Mouse (Mus musculus): ENCODE results near the gene Mtor. TPM values are rescaled to one million over a fixed set of nuclear protein-coding genes. Genes with fewer than 3 reads are reported as not detected.

The Mtor gene
- polyA plus RNA-seq, 1 experiment from 2014 or later, result 36.1 TPM

- no peak for ATAC-seq (ENCODE audit: low FRiP score)
- 98% methylated on average over 9 of the region's 9 CpGs for WGBS
- no peak overlapping the region for H3K4me3 ChIP-seq (replicated peaks; ENCODE audit: low read length)
These were observed 122.4 kb downstream of the Mtor start for GRCm38 (mm10) chr4:148570693-148571295.

GRCm38 (mm10) chr4:148573222-148573621, 124.8 kb downstream of the Mtor start:
- H3K4me2 ChIP-seq (replicated peaks), result no peak overlapping the region
- no peak overlapping the region for H3K27ac ChIP-seq

More at GRCm38 (mm10) chr4:148570693-148571295, 122.4 kb downstream of the Mtor start:
- DNase-seq (ENCODE audit: low spot score), result no peak
- Histone ChIP-seq H3K27me3 (ENCODE audit: control insufficient read depth, insufficient read depth, low read length) (no peaks in the 10 kb centered on the region), H3K9me3 (ENCODE audit: control insufficient read depth, low read length) (no peaks in the 10 kb centered on the region), H3K9ac (no peak overlapping the region), H3K4me2 (replicated peaks) (no peak overlapping the region), H3K4me1 (replicated peaks; ENCODE audit: control insufficient read depth, insufficient read depth, low read length) (no peaks in the 10 kb centered on the region), H3K27ac (no peak overlapping the region), H3K36me3 (replicated peaks; ENCODE audit: control insufficient read depth, insufficient read depth) (peaks cover 100% of the 10 kb centered on the region)

GRCm38 (mm10) chr4:148580765-148581164, 132.4 kb downstream of the Mtor start:
- no peak overlapping the region for H3K4me2 ChIP-seq (replicated peaks)
- no peaks in the 10 kb centered on the region for H3K9me3 ChIP-seq (ENCODE audit: control insufficient read depth, low read length)
- H3K36me3 ChIP-seq (replicated peaks; ENCODE audit: control insufficient read depth, insufficient read depth), result peaks cover 77% of the 10 kb centered on the region
- H3K27me3 ChIP-seq (ENCODE audit: control insufficient read depth, insufficient read depth, low read length), result no peaks in the 10 kb centered on the region
- no peak overlapping the region for H3K4me3 ChIP-seq (replicated peaks; ENCODE audit: low read length)
- H3K4me1 ChIP-seq (replicated peaks; ENCODE audit: control insufficient read depth, insufficient read depth, low read length), result no peaks in the 10 kb centered on the region
- H3K27ac ChIP-seq, result no peak overlapping the region
- H3K9ac ChIP-seq, result no peak overlapping the region
- ATAC-seq (ENCODE audit: low FRiP score) (no peak), DNase-seq (ENCODE audit: low spot score) (no peak)
- WGBS, result 92% methylated on average over 9 of the region's 9 CpGs

More at GRCm38 (mm10) chr4:148573222-148573621, 124.8 kb downstream of the Mtor start:
- ATAC-seq (ENCODE audit: low FRiP score), result no peak
- H3K4me1 ChIP-seq (replicated peaks; ENCODE audit: control insufficient read depth, insufficient read depth, low read length), result no peaks in the 10 kb centered on the region
- no peak overlapping the region for H3K9ac ChIP-seq
- no peak overlapping the region for H3K4me3 ChIP-seq (replicated peaks; ENCODE audit: low read length)
- no peaks in the 10 kb centered on the region for H3K9me3 ChIP-seq (ENCODE audit: control insufficient read depth, low read length)
- 96% methylated on average over 7 of the region's 7 CpGs for WGBS
- H3K27me3 ChIP-seq (ENCODE audit: control insufficient read depth, insufficient read depth, low read length), result no peaks in the 10 kb centered on the region
- DNase-seq (ENCODE audit: low spot score), result no peak
- peaks cover 100% of the 10 kb centered on the region for H3K36me3 ChIP-seq (replicated peaks; ENCODE audit: control insufficient read depth, insufficient read depth)

- H3K9me3 ChIP-seq (ENCODE audit: control insufficient read depth, low read length), result no peaks in the 10 kb centered on the region
- no peaks in the 10 kb centered on the region for H3K27me3 ChIP-seq (ENCODE audit: control insufficient read depth, insufficient read depth, low read length)
- no peak overlapping the region for H3K9ac ChIP-seq
- H3K4me3 ChIP-seq (replicated peaks; ENCODE audit: low read length), result no peak overlapping the region
- 93% methylated on average over 5 of the region's 5 CpGs for whole genome bisulfite sequencing
- ATAC-seq (ENCODE audit: low FRiP score) (no peak), DNase-seq (ENCODE audit: low spot score) (no peak)
- no peak overlapping the region for H3K27ac ChIP-seq
- peaks cover 70% of the 10 kb centered on the region for H3K36me3 ChIP-seq (replicated peaks; ENCODE audit: control insufficient read depth, insufficient read depth)
- H3K4me2 ChIP-seq (replicated peaks), result no peak overlapping the region
- H3K4me1 ChIP-seq (replicated peaks; ENCODE audit: control insufficient read depth, insufficient read depth, low read length), result no peaks in the 10 kb centered on the region
These were observed 133.0 kb downstream of the Mtor start for GRCm38 (mm10) chr4:148581422-148581821.

- ATAC-seq (ENCODE audit: low FRiP score), result no peak
- Histone ChIP-seq H3K27me3 (ENCODE audit: control insufficient read depth, insufficient read depth, low read length) (no peaks in the 10 kb centered on the region), H3K27ac (no peak overlapping the region), H3K9me3 (ENCODE audit: control insufficient read depth, low read length) (no peaks in the 10 kb centered on the region), H3K9ac (no peak overlapping the region), H3K4me3 (replicated peaks; ENCODE audit: low read length) (no peak overlapping the region), H3K36me3 (replicated peaks; ENCODE audit: control insufficient read depth, insufficient read depth) (peaks cover 52% of the 10 kb centered on the region), H3K4me2 (replicated peaks) (no peak overlapping the region), H3K4me1 (replicated peaks; ENCODE audit: control insufficient read depth, insufficient read depth, low read length) (no peaks in the 10 kb centered on the region)
- WGBS, result 80% methylated on average over 4 of the region's 4 CpGs
- no peak for DNase-seq (ENCODE audit: low spot score)
These were observed 134.8 kb downstream of the Mtor start for GRCm38 (mm10) chr4:148583257-148583656.

GRCm38 (mm10) chr4:148586648-148587047, 138.2 kb downstream of the Mtor start:
- DNase-seq (ENCODE audit: low spot score), result no peak

GRCm38 (mm10) chr4:148588793-148589192, 140.4 kb downstream of the Mtor start:
- 79% methylated on average over 9 of the region's 9 CpGs for WGBS
- Histone ChIP-seq H3K4me2 (replicated peaks) (no peak overlapping the region), H3K4me3 (replicated peaks; ENCODE audit: low read length) (no peak overlapping the region), H3K27ac (no peak overlapping the region), H3K27me3 (ENCODE audit: control insufficient read depth, insufficient read depth, low read length) (no peaks in the 10 kb centered on the region), H3K4me1 (replicated peaks; ENCODE audit: control insufficient read depth, insufficient read depth, low read length) (peaks cover 12% of the 10 kb centered on the region), H3K36me3 (replicated peaks; ENCODE audit: control insufficient read depth, insufficient read depth) (peaks cover 7% of the 10 kb centered on the region), H3K9me3 (ENCODE audit: control insufficient read depth, low read length) (no peaks in the 10 kb centered on the region), H3K9ac (no peak overlapping the region)
- no peak for ATAC-seq (ENCODE audit: low FRiP score)
- no peak for DNase-seq (ENCODE audit: low spot score)

More at GRCm38 (mm10) chr4:148586648-148587047, 138.2 kb downstream of the Mtor start:
- no peak overlapping the region for H3K4me2 ChIP-seq (replicated peaks)
- no peaks in the 10 kb centered on the region for H3K4me1 ChIP-seq (replicated peaks; ENCODE audit: control insufficient read depth, insufficient read depth, low read length)
- no peak overlapping the region for H3K27ac ChIP-seq
- peaks cover 18% of the 10 kb centered on the region for H3K36me3 ChIP-seq (replicated peaks; ENCODE audit: control insufficient read depth, insufficient read depth)
- H3K4me3 ChIP-seq (replicated peaks; ENCODE audit: low read length), result no peak overlapping the region
- H3K9ac ChIP-seq, result no peak overlapping the region
- WGBS, result 84% methylated on average over 9 of the region's 9 CpGs
- H3K27me3 ChIP-seq (ENCODE audit: control insufficient read depth, insufficient read depth, low read length), result no peaks in the 10 kb centered on the region
- H3K9me3 ChIP-seq (ENCODE audit: control insufficient read depth, low read length), result no peaks in the 10 kb centered on the region
- ATAC-seq (ENCODE audit: low FRiP score), result no peak

- Histone ChIP-seq H3K4me3 (replicated peaks; ENCODE audit: low read length) (no peak overlapping the region), H3K36me3 (replicated peaks; ENCODE audit: control insufficient read depth, insufficient read depth) (peaks cover 15% of the 10 kb centered on the region), H3K27ac (no peak overlapping the region), H3K4me1 (replicated peaks; ENCODE audit: control insufficient read depth, insufficient read depth, low read length) (peaks cover 12% of the 10 kb centered on the region), H3K9me3 (ENCODE audit: control insufficient read depth, low read length) (no peaks in the 10 kb centered on the region), H3K4me2 (replicated peaks) (no peak overlapping the region), H3K9ac (no peak overlapping the region), H3K27me3 (ENCODE audit: control insufficient read depth, insufficient read depth, low read length) (no peaks in the 10 kb centered on the region)
- no peak for DNase-seq (ENCODE audit: low spot score)
- no peak for ATAC-seq (ENCODE audit: low FRiP score)
- WGBS, result 71% methylated on average over 6 of the region's 8 CpGs
These were observed 141.2 kb downstream of the Mtor start for GRCm38 (mm10) chr4:148589565-148589964.

GRCm38 (mm10) chr4:148590421-148591170, 142.2 kb downstream of the Mtor start:
- Histone ChIP-seq H3K4me1 (replicated peaks; ENCODE audit: control insufficient read depth, insufficient read depth, low read length) (peaks cover 12% of the 10 kb centered on the region), H3K4me3 (replicated peaks; ENCODE audit: low read length) (peak overlapping the region; percentile 91), H3K4me2 (replicated peaks) (peak overlapping the region; percentile 88), H3K27me3 (ENCODE audit: control insufficient read depth, insufficient read depth, low read length) (no peaks in the 10 kb centered on the region), H3K9ac (peak overlapping the region; percentile 83), H3K36me3 (replicated peaks; ENCODE audit: control insufficient read depth, insufficient read depth) (peaks cover 25% of the 10 kb centered on the region), H3K9me3 (ENCODE audit: control insufficient read depth, low read length) (no peaks in the 10 kb centered on the region), H3K27ac (peak overlapping the region; percentile 76)
- ATAC-seq (ENCODE audit: low FRiP score), result no peak
- peak; percentile 32 for DNase-seq (ENCODE audit: low spot score)
- WGBS, result 5% methylated on average over 18 of the region's 18 CpGs

Measured in hindbrain, embryonic 14.5 days (tissue).